Mouse (Mus musculus): Measurements from ENCODE around the gene Defa23. TPM values are rescaled to one million over a fixed set of nuclear protein-coding genes. Genes with fewer than 3 reads are reported as not detected.

The Defa23 gene
- polyA plus RNA-seq, 1 experiment from 2014 or later, result not detected

Other genes with a start within 250 kb of the Defa23 start
- not detected in 2 replicates for gene Defb33, start 162.4 kb upstream of the Defa23 start, polyA plus RNA-seq (2015; fragmentation: Nextera tagmentation; extraction: Ambion mirVana)
- gene Gm15056, start 152.4 kb upstream of the Defa23 start, polyA plus RNA-seq (2015; fragmentation: Nextera tagmentation; extraction: Ambion mirVana), result not detected in 2 replicates
- not detected in 2 replicates for gene Gm6040, start 133.0 kb upstream of the Defa23 start, polyA plus RNA-seq (2015; fragmentation: Nextera tagmentation; extraction: Ambion mirVana)
- not detected in 2 replicates for gene AY761185, start 110.3 kb upstream of the Defa23 start, polyA plus RNA-seq (2015; fragmentation: Nextera tagmentation; extraction: Ambion mirVana)
- gene Defa21, start 29.5 kb upstream of the Defa23 start, polyA plus RNA-seq (2015; fragmentation: Nextera tagmentation; extraction: Ambion mirVana), result not detected in 2 replicates
- gene Defa35, start 10.0 kb downstream of the Defa23 start, polyA plus RNA-seq (2015; fragmentation: Nextera tagmentation; extraction: Ambion mirVana), result not detected in 2 replicates
- not detected in 2 replicates for gene Defa25, start 29.4 kb downstream of the Defa23 start, polyA plus RNA-seq (2015; fragmentation: Nextera tagmentation; extraction: Ambion mirVana)
- not detected in 2 replicates for gene Gm14851, start 41.0 kb downstream of the Defa23 start, polyA plus RNA-seq (2015; fragmentation: Nextera tagmentation; extraction: Ambion mirVana)
- 0.69 and 1.5 TPM in 2 replicates for gene Defa30, start 79.6 kb downstream of the Defa23 start, polyA plus RNA-seq (2015; fragmentation: Nextera tagmentation; extraction: Ambion mirVana)
- gene Defa22, start 107.2 kb downstream of the Defa23 start, polyA plus RNA-seq (2015; fragmentation: Nextera tagmentation; extraction: Ambion mirVana), result not detected in 2 replicates
- gene Defa31, start 136.6 kb downstream of the Defa23 start, polyA plus RNA-seq (2015; fragmentation: Nextera tagmentation; extraction: Ambion mirVana), result not detected in 2 replicates
- not detected in 2 replicates for gene Gm15293, start 146.5 kb downstream of the Defa23 start, polyA plus RNA-seq (2015; fragmentation: Nextera tagmentation; extraction: Ambion mirVana)
- not detected in 2 replicates for gene Gm15292, start 194.7 kb downstream of the Defa23 start, polyA plus RNA-seq (2015; fragmentation: Nextera tagmentation; extraction: Ambion mirVana)

All from intestine, embryonic 16.5 days (tissue).